In genomic region chr19:8798264-8798946, GRCm38 (mm10) we compare ENCODE assay signal across 8 mouse cellular contexts. TPM values are rescaled to one million over a fixed set of nuclear protein-coding genes. Genes with fewer than 3 reads are reported as not detected.
A peak's percentile ranks its signal among the peaks of the same experiment; 100 is the strongest.
DNase-seq lines count a peak whose midpoint lies in the region; ATAC-seq and TF ChIP-seq lines count a peak whose summit lies in the region.

Polr2g (minus strand) TSS chr19:8798577.

- peak within 1 kb of the TSS; percentile 82 for H3K27ac ChIP-seq in embryonic facial prominence, embryonic 13.5 days
- H3K27ac ChIP-seq in kidney, adult 2 months (ENCODE audit: insufficient read depth, low read depth, low read length): peak within 1 kb of the TSS; percentile 37
- H3K27ac ChIP-seq in limb, embryonic 12.5 days: peak within 1 kb of the TSS; percentile 60
- H3K27ac ChIP-seq in midbrain, embryonic 15.5 days: peak within 1 kb of the TSS; percentile 68
- H3K27ac ChIP-seq in spleen, adult 2 months (ENCODE audit: insufficient read depth, low read length): peak within 1 kb of the TSS; percentile 75

- TF ChIP-seq POLR2A in kidney, adult 2 months (IDR thresholded peaks at IDR 0.05; ENCODE audit: low read depth, low read length): peak; percentile 73
- peak; percentile 60 for TF ChIP-seq POLR2A in spleen, adult 2 months (IDR thresholded peaks at IDR 0.05; ENCODE audit: low read depth, low read length)

- peak within 1 kb of the TSS; percentile 92 for H3K4me2 ChIP-seq in embryonic facial prominence, embryonic 13.5 days
- H3K4me2 ChIP-seq in limb, embryonic 12.5 days: peak within 1 kb of the TSS; percentile 81
- H3K4me2 ChIP-seq in midbrain, embryonic 15.5 days: peak within 1 kb of the TSS; percentile 92

- H3K4me1 ChIP-seq in embryonic facial prominence, embryonic 13.5 days: peaks cover 25% of the 10 kb centered on the region
- H3K4me1 ChIP-seq in kidney, adult 2 months (ENCODE audit: control insufficient read depth, insufficient read depth, low read length): no peaks in the 10 kb centered on the region; the same call in 1 of the 2 replicates
- H3K4me1 ChIP-seq in limb, embryonic 12.5 days (replicated peaks): peaks cover 14% of the 10 kb centered on the region
- peaks cover 31% of the 10 kb centered on the region for H3K4me1 ChIP-seq in midbrain, embryonic 15.5 days
- H3K4me1 ChIP-seq in spleen, adult 2 months (ENCODE audit: control insufficient read depth, insufficient read depth, insufficient read length): peaks cover 2% of the 10 kb centered on the region; the same call in 1 of the 2 replicates

- no peaks in the 10 kb centered on the region for H3K27me3 ChIP-seq in embryonic facial prominence, embryonic 13.5 days
- no peaks in the 10 kb centered on the region for H3K27me3 ChIP-seq in kidney, adult 2 months (replicated peaks; ENCODE audit: control insufficient read depth, insufficient read depth, low read length)
- no peaks in the 10 kb centered on the region for H3K27me3 ChIP-seq in limb, embryonic 12.5 days
- no peaks in the 10 kb centered on the region for H3K27me3 ChIP-seq in midbrain, embryonic 15.5 days (replicated peaks)
- no peaks in the 10 kb centered on the region for H3K27me3 ChIP-seq in spleen, adult 2 months (ENCODE audit: control insufficient read depth, insufficient read depth, low read length)

- peak within 1 kb of the TSS; percentile 86 for H3K9ac ChIP-seq in embryonic facial prominence, embryonic 13.5 days
- peak within 1 kb of the TSS; percentile 79 for H3K9ac ChIP-seq in limb, embryonic 12.5 days (replicated peaks)
- peak within 1 kb of the TSS; percentile 65 for H3K9ac ChIP-seq in midbrain, embryonic 15.5 days

- peaks cover 24% of the 10 kb centered on the region for H3K36me3 ChIP-seq in embryonic facial prominence, embryonic 13.5 days
- H3K36me3 ChIP-seq in kidney, adult 2 months (ENCODE audit: control insufficient read depth, insufficient read depth, low read length): no peaks in the 10 kb centered on the region
- peaks cover 28% of the 10 kb centered on the region for H3K36me3 ChIP-seq in limb, embryonic 12.5 days
- H3K36me3 ChIP-seq in midbrain, embryonic 15.5 days (replicated peaks): peaks cover 10% of the 10 kb centered on the region
- H3K36me3 ChIP-seq in spleen, adult 2 months (ENCODE audit: control insufficient read depth, insufficient read depth, low read length): peaks cover 17% of the 10 kb centered on the region

- TF ChIP-seq CTCF in kidney, adult 2 months (conservative IDR thresholded peaks at IDR 0.05; ENCODE audit: insufficient read depth, insufficient read length, low read depth, low read length): no peak
- no peak for TF ChIP-seq CTCF in spleen, adult 2 months (IDR thresholded peaks at IDR 0.05; ENCODE audit: extremely low read depth, insufficient read depth, insufficient read length, insufficient replicate concordance)

- peak; percentile 93 for DNase-seq in 3134 (ENCODE audit: extremely low read depth, insufficient read length, low spot score)
- peak; percentile 91 to 94 for DNase-seq in adrenal gland, postnatal 36 days
- DNase-seq in heart, adult 18-20 months: peak; percentile 91 to 95
- peak; percentile 96 for DNase-seq in kidney, adult 2 months
- DNase-seq in spleen, adult 2 months (ENCODE audit: low read depth in 1 of 2, low spot score in 2 of 2): peak; percentile 83 to 87

- H3K9me3 ChIP-seq in embryonic facial prominence, embryonic 13.5 days: no peaks in the 10 kb centered on the region
- no peaks in the 10 kb centered on the region for H3K9me3 ChIP-seq in limb, embryonic 12.5 days
- no peaks in the 10 kb centered on the region for H3K9me3 ChIP-seq in midbrain, embryonic 15.5 days

- ATAC-seq in embryonic facial prominence, embryonic 13.5 days (ENCODE audit: insufficient number of reproducible peaks, insufficient read depth, low FRiP score, low TSS enrichment, low read depth): peak; percentile 52; the same call in 1 of the 2 replicates
- ATAC-seq in limb, embryonic 12.5 days (ENCODE audit: insufficient number of reproducible peaks, insufficient read depth, low FRiP score, low TSS enrichment, low read depth): peak; percentile 74
- peak; percentile 70 for ATAC-seq in midbrain, embryonic 15.5 days (replicated peaks)

- 2% methylated on average over 25 of the region's 25 CpGs for WGBS in embryonic facial prominence, embryonic 13.5 days
- under 1% methylated on average over 25 of the region's 25 CpGs for WGBS in kidney, adult 2 months
- WGBS in limb, embryonic 12.5 days: 2% methylated on average over 25 of the region's 25 CpGs
- 2% methylated on average over 25 of the region's 25 CpGs for WGBS in midbrain, embryonic 15.5 days
- WGBS in spleen, adult 2 months: under 1% methylated on average over 25 of the region's 25 CpGs

- H3K4me3 ChIP-seq in embryonic facial prominence, embryonic 13.5 days: peak within 1 kb of the TSS; percentile 84
- H3K4me3 ChIP-seq in kidney, adult 2 months (ENCODE audit: insufficient read depth, low read depth, low read length): peak within 1 kb of the TSS; percentile 85
- H3K4me3 ChIP-seq in limb, embryonic 12.5 days (replicated peaks): peak within 1 kb of the TSS; percentile 64
- peak within 1 kb of the TSS; percentile 85 for H3K4me3 ChIP-seq in midbrain, embryonic 15.5 days
- peak within 1 kb of the TSS; percentile 77 for H3K4me3 ChIP-seq in spleen, adult 2 months (ENCODE audit: extremely low read depth, insufficient read depth, insufficient read length)

RNA-seq across cellular contexts. Expression of gene Polr2g, which starts in this region (rescaled TPM):
- total RNA-seq in adrenal gland, postnatal 36 days (2021): 10 to 100 TPM; 90.5 to 98.5 TPM
- 175 and 178 TPM in 2 replicates for polyA plus RNA-seq in embryonic facial prominence, embryonic 13.5 days (2015; fragmentation: Nextera tagmentation; extraction: Ambion mirVana)
- 10 to 100 TPM; 58.3 to 60.9 TPM for total RNA-seq in heart, adult 18-20 months (2021)
- polyA plus RNA-seq in kidney, adult 2 months (2012; rRNA removed): 60.7 and 72.9 TPM in 2 replicates
- 174 and 189 TPM in 2 replicates for polyA plus RNA-seq in limb, embryonic 12.5 days (2016; fragmentation: Nextera tagmentation; extraction: Ambion mirVana)
- 129 and 132 TPM in 2 replicates for polyA plus RNA-seq in midbrain, embryonic 15.5 days (2015; fragmentation: Nextera tagmentation; extraction: Ambion mirVana)
- polyA plus RNA-seq in spleen, adult 2 months (2012; rRNA removed): 27.9 and 30.3 TPM in 2 replicates

Comparison
In these comparisons a context has a peak if more than half of its experiments do, and no peak if none do; other contexts are left out.
1. Peak in every context shown above with its lines: DNase-seq, ATAC-seq, H3K4me3 ChIP-seq and H3K27ac ChIP-seq.